Mouse (Mus musculus): ENCODE data around the gene Golgb1. TPM values are rescaled to one million over a fixed set of nuclear protein-coding genes. Genes with fewer than 3 reads are reported as not detected.

Gene Golgb1
- polyA plus RNA-seq, 1 experiment from 2014 or later = 64.0 TPM

- 0 out of 2 replicates have a peak, but pooled peaks cover 3% of the 10 kb centered on the region for H3K9me3 ChIP-seq
- no peaks in the 10 kb centered on the region for H3K4me1 ChIP-seq (replicated peaks)
- WGBS = 93% methylated on average over 2 of the region's 2 CpGs
- H3K27me3 ChIP-seq (ENCODE audit: insufficient read depth, poor library complexity, severe bottlenecking) = no peaks in the 10 kb centered on the region
- no peak overlapping the region for H3K4me3 ChIP-seq
- H3K27ac ChIP-seq = no peak overlapping the region
- DNase-seq (ENCODE audit: low spot score) = no peak
- H3K36me3 ChIP-seq = no peaks in the 10 kb centered on the region
Observed at GRCm38 (mm10) chr16:36979127-36979526, 104.2 kb downstream of the Golgb1 start.

Other genes starting within 250 kb of the Golgb1 start
- 1.2 TPM in 2 replicates for gene Cd86, start 209.1 kb upstream of the Golgb1 start, polyA plus RNA-seq (2016; fragmentation: Nextera tagmentation; extraction: Ambion mirVana)
- gene Ildr1, start 181.2 kb upstream of the Golgb1 start, polyA plus RNA-seq (2016; fragmentation: Nextera tagmentation; extraction: Ambion mirVana) = 0.41 and 0.85 TPM in 2 replicates
- 1.7 and 1.8 TPM in 2 replicates for gene Slc15a2, start 90.2 kb upstream of the Golgb1 start, polyA plus RNA-seq (2016; fragmentation: Nextera tagmentation; extraction: Ambion mirVana)
- 52.4 and 66.8 TPM in 2 replicates for gene Iqcb1, start 46.8 kb upstream of the Golgb1 start, polyA plus RNA-seq (2016; fragmentation: Nextera tagmentation; extraction: Ambion mirVana)
- 1.2 and 1.3 TPM in 2 replicates for gene Eaf2, start 137 bp upstream of the Golgb1 start, polyA plus RNA-seq (2016; fragmentation: Nextera tagmentation; extraction: Ambion mirVana)
- gene Hcls1, start 59.8 kb downstream of the Golgb1 start, polyA plus RNA-seq (2016; fragmentation: Nextera tagmentation; extraction: Ambion mirVana) = 2.7 and 2.8 TPM in 2 replicates
- 0.15 TPM in 1 of 2 replicates, not detected in the other for gene Fbxo40, start 115.3 kb downstream of the Golgb1 start, polyA plus RNA-seq (2016; fragmentation: Nextera tagmentation; extraction: Ambion mirVana)
- 9.6 and 12.6 TPM in 2 replicates for gene Polq, start 136.6 kb downstream of the Golgb1 start, polyA plus RNA-seq (2016; fragmentation: Nextera tagmentation; extraction: Ambion mirVana)

Data from hindbrain, embryonic 10.5 days (tissue).